Mouse (Mus musculus) B cell, adult (primary cell): Measurements from ENCODE around the gene Gtf3c4. TPM values are rescaled to one million over a fixed set of nuclear protein-coding genes. Genes with fewer than 3 reads are reported as not detected.

Experiments
- total RNA-seq: library from RNA; stranded (reverse); gene quantifications from 4 replicates; pipeline ENCODE4 v1.2.4, GENCODE M21; 2023; ENCODE audit not compliant: inconsistent age

Gtf3c4 gene
- total RNA-seq: 14.3 to 16.2 TPM (median 14.6 TPM) in 4 replicates

DNA sequence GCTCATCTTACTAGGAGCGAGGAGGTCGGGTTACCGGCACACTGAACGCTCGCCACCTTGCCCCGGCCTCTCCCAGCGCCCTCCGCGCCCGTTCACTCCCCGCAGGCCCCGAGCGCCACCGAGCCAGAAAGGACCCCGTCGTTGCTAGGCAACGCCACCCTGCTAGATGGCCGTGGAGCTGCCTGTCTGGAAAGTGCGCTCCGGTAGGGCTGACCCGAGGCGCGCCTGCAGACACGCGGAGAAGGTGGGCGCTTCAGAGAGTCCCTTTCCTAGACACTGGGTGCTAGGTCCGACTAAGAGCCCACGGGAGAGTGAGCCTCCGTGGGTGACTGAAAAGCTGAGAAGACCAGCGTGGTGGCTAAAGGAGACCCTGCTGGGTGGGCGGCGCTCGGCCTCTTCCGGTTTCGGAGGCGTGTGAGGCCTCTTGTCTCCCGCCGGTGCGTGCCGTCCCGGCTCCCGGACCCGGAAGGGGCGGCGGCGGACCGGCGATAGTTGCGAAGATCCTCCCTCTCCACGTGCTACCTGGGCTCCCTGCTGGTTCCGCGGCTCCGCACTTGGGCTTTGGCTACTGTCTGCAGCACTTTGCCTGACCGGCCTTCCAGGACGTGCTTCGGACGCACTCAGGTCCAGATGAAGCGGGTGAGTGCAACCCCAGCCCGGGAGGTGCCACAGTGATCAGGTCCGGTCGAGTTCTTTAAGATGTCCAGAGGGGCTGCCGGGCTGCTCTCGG, at the start of gene Gtf3c4, which contains the start of gene Ddx31:
Gene Gtf3c4, minus strand, starts transcription at position 139 of the 730 bp plus-strand sequence.
Gene Ddx31, plus strand, starts transcription at position 185 of the 730 bp plus-strand sequence.

Other genes with a start within 250 kb of the Gtf3c4 start
- gene Gfi1b, start 218.4 kb downstream of the Gtf3c4 start, total RNA-seq: 0.30 TPM in 1 of 4 replicates, not detected in the others
- 44.6 to 53.3 TPM (median 48.0 TPM) in 4 replicates for gene Tsc1, start 199.1 kb downstream of the Gtf3c4 start, total RNA-seq
- gene Spaca9, start 140.6 kb downstream of the Gtf3c4 start, total RNA-seq: 1.4 to 3.9 TPM (median 2.1 TPM) in 3 of 4 replicates, not detected in the other
- gene Ak8, start 140.2 kb downstream of the Gtf3c4 start, total RNA-seq: 0.60 to 1.7 TPM (median 1.3 TPM) in 4 replicates
- 15.7 to 21.0 TPM (median 18.4 TPM) in 4 replicates for gene Ddx31, start within 50 bp of the Gtf3c4 start, total RNA-seq
- gene Barhl1, start 76.3 kb upstream of the Gtf3c4 start, total RNA-seq: not detected in 4 replicates
- 0.71 TPM in 1 of 4 replicates, not detected in the others for gene Cfap77, start 214.7 kb upstream of the Gtf3c4 start, total RNA-seq
- 32.2 to 34.8 TPM (median 33.1 TPM) in 4 replicates for gene Ttf1, start 219.9 kb upstream of the Gtf3c4 start, total RNA-seq